Mouse (Mus musculus): Measurements from ENCODE around the gene Ctu2. TPM values are rescaled to one million over a fixed set of nuclear protein-coding genes. Genes with fewer than 3 reads are reported as not detected.

The Ctu2 gene
- total RNA-seq (2021): 10 to 100 TPM; 22.8 to 23.7 TPM
- long read RNA-seq, experiment 1, transcript Ctu2-201 (15 exons, 3,066 nt): major isoform, 12 of 23 reads
- long read RNA-seq, experiment 1, partial matches to known transcripts: 5 of 23 reads
- long read RNA-seq, experiment 1, other reads (novel, unspliced or antisense): 6 of 23 reads
- long read RNA-seq, experiment 2, transcript Ctu2-201 (15 exons, 3,066 nt): major isoform, 9 of 26 reads
- long read RNA-seq, experiment 2, partial matches to known transcripts: 7 of 26 reads
- long read RNA-seq, experiment 2, other reads (novel, unspliced or antisense): 9 of 26 reads

- peak within 1 kb of the TSS; percentile 95 for H3K27ac ChIP-seq
- no peak for TF ChIP-seq CTCF (conservative IDR thresholded peaks at IDR 0.05)
- peak; percentile 87 to 97 for DNase-seq (ENCODE audit: low spot score in 2 of 2)
- peak within 1 kb of the TSS; percentile 94 for H3K4me3 ChIP-seq
These were observed at the start of gene Ctu2, which contains the start of gene Rnf166 for GRCm38 (mm10) chr8:122475580-122476320. Ctu2 (plus strand) TSS chr8:122476143. Rnf166 (minus strand) TSS chr8:122476064.

DNA sequence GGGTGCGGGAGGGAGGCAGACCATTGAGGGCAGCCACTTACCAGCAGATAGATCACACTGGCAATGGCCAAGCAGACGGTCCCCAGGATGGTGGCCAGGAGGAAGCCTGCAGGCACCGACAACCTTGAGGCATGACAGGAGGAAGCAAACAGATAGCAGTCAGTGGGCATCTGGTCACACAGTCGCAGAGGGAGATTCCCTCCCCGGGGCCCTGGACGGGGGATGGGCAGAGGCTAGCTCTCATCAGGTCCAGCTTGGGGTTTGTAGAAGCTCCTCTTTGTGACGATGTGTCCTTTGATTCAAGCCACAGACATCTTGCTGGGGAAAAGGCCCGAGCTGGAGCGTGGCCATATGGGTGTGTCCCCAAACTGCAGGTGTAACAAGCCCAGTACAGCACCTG is 49.8 kb upstream of the Ctu2 start:
- no peak for TF ChIP-seq CTCF (conservative IDR thresholded peaks at IDR 0.05)
- Histone ChIP-seq H3K27ac (no peak overlapping the region), H3K4me3 (no peak overlapping the region)
- DNase-seq (ENCODE audit: low spot score in 2 of 2): no peak

GRCm38 (mm10) chr8:122427607-122428006 is 48.3 kb upstream of the Ctu2 start:
- Histone ChIP-seq H3K4me3 (no peak overlapping the region), H3K27ac (no peak overlapping the region)
- no peak for DNase-seq (ENCODE audit: low spot score in 2 of 2)
- no peak for TF ChIP-seq CTCF (conservative IDR thresholded peaks at IDR 0.05)

DNA sequence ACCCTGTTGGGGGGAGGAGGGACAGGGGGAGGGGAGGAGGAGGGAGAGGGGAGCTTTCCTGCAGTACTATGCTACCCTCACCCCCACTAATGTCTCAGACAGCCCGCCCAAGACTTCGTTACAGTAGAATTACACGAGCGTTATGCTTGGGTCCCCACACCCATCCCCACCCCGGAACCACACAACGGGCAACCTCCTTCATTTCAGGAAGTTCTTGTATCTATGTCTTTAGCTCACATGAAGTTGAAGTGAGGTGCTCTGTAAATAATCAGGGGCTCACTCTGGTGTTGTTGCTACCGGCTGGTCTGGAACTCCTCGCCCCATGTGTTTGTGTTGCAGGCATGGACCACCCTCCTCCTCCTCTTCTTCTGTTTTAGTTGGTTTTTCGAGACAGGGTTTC is 47.8 kb upstream of the Ctu2 start:
- DNase-seq (ENCODE audit: low spot score in 2 of 2): no peak
- no peak overlapping the region for H3K4me3 ChIP-seq
- TF ChIP-seq CTCF (conservative IDR thresholded peaks at IDR 0.05): no peak
- no peak overlapping the region for H3K27ac ChIP-seq

GRCm38 (mm10) chr8:122430058-122430636 is 45.8 kb upstream of the Ctu2 start:
- no peak for TF ChIP-seq CTCF (conservative IDR thresholded peaks at IDR 0.05)
- Histone ChIP-seq H3K27ac (no peak overlapping the region), H3K4me3 (no peak overlapping the region)
- no peak for DNase-seq (ENCODE audit: low spot score in 2 of 2)

GRCm38 (mm10) chr8:122430646-122431045 is 45.3 kb upstream of the Ctu2 start:
- no peak for DNase-seq (ENCODE audit: low spot score in 2 of 2)
- no peak for TF ChIP-seq CTCF (conservative IDR thresholded peaks at IDR 0.05)
- H3K4me3 ChIP-seq: no peak overlapping the region
- H3K27ac ChIP-seq: no peak overlapping the region

GRCm38 (mm10) chr8:122431694-122432442 is 44.1 kb upstream of the Ctu2 start:
- TF ChIP-seq CTCF (conservative IDR thresholded peaks at IDR 0.05): no peak
- peak overlapping the region; percentile 50 for H3K4me3 ChIP-seq
- no peak for DNase-seq (ENCODE audit: low spot score in 2 of 2)
- H3K27ac ChIP-seq: peak overlapping the region; percentile 58

- no peak for TF ChIP-seq CTCF (conservative IDR thresholded peaks at IDR 0.05)
- Histone ChIP-seq H3K4me3 (peak within 1 kb of the TSS; percentile 50), H3K27ac (peak within 1 kb of the TSS; percentile 58)
- DNase-seq (ENCODE audit: low spot score in 2 of 2): no peak
These were observed 43.3 kb upstream of the Ctu2 start, which contains the start of gene Cyba for GRCm38 (mm10) chr8:122432443-122433268. Cyba (minus strand) TSS chr8:122432930.

- Histone ChIP-seq H3K4me3 (no peak overlapping the region), H3K27ac (no peak overlapping the region)
- TF ChIP-seq CTCF (conservative IDR thresholded peaks at IDR 0.05): peak; percentile 39; the same call in 1 of the 2 replicates
- no peak for DNase-seq (ENCODE audit: low spot score in 2 of 2)
These were observed 42.6 kb upstream of the Ctu2 start for GRCm38 (mm10) chr8:122433269-122433905.

DNA sequence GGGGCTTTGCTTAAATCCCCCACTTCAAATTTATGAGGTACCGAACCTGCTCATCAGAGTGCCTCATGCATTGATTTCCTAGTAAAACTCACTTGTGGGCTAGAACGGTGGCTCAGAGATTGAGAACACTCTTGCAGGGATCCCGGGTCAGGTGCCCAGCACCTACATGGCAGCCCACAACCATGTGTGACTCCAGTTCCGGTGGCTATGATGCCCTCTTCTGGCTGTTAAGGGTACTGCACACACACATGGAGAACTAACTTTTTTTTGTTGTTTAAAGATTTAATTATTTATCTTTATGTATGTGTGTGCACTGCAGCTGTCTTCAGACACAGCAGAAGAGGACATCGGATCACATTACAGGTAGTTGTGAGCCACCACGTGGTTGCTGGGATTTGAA is 40.6 kb upstream of the Ctu2 start:
- peak; percentile 70 for TF ChIP-seq CTCF (conservative IDR thresholded peaks at IDR 0.05)
- H3K4me3 ChIP-seq: no peak overlapping the region
- no peak overlapping the region for H3K27ac ChIP-seq
- no peak for DNase-seq (ENCODE audit: low spot score in 2 of 2)

- Histone ChIP-seq H3K27ac (no peak overlapping the region), H3K4me3 (no peak overlapping the region)
- DNase-seq (ENCODE audit: low spot score in 2 of 2): no peak
- TF ChIP-seq CTCF (conservative IDR thresholded peaks at IDR 0.05): no peak
These were observed 39.8 kb upstream of the Ctu2 start for GRCm38 (mm10) chr8:122436146-122436545.
